Mouse (Mus musculus): ENCODE measurements around the gene Cxcl17.

GRCm38 (mm10) chr7:25440816-25441153 lies 28.1 kb upstream of the Cxcl17 start:
- no peak for TF ChIP-seq CTCF (IDR thresholded peaks at IDR 0.05; ENCODE audit: low read depth)
- TF ChIP-seq EP300 (IDR thresholded peaks at IDR 0.05; ENCODE audit: low read depth), result no peak
